Mouse (Mus musculus): ENCODE measurements around the gene Gzmb.
"Not testable (repeated sequence)": the region's sequence is repeated elsewhere in the genome, so short reads cannot be mapped to it uniquely, and the experiment has no call there.

The Gzmb gene

GRCm38 (mm10) chr14:56262153-56262552 is at the start of gene Gzmb:
TSS of gene Gzmb (minus strand) at chr14:56262260.
- no peak for DNase-seq (ENCODE audit: low spot score)

- DNase-seq (ENCODE audit: low spot score) = not testable (repeated sequence)
Measured at GRCm38 (mm10) chr14:56311801-56312200, 49.7 kb upstream of the Gzmb start.

- DNase-seq (ENCODE audit: low spot score) = no peak
Measured at GRCm38 (mm10) chr14:56310238-56310637, 48.2 kb upstream of the Gzmb start.

- peak; percentile 9 for DNase-seq (ENCODE audit: low spot score)
Measured at GRCm38 (mm10) chr14:56304149-56304548, 42.1 kb upstream of the Gzmb start.

GRCm38 (mm10) chr14:56303506-56304025 is 41.5 kb upstream of the Gzmb start:
- DNase-seq (ENCODE audit: low spot score) = no peak

GRCm38 (mm10) chr14:56302091-56302490 is 40.0 kb upstream of the Gzmb start:
- no peak for DNase-seq (ENCODE audit: low spot score)

- no peak for DNase-seq (ENCODE audit: low spot score)
Measured at GRCm38 (mm10) chr14:56296786-56297185, 34.7 kb upstream of the Gzmb start.

- DNase-seq (ENCODE audit: low spot score) = no peak
Measured at GRCm38 (mm10) chr14:56296106-56296505, 34.0 kb upstream of the Gzmb start.

- no peak for DNase-seq (ENCODE audit: low spot score)
Measured at GRCm38 (mm10) chr14:56293146-56293545, 31.1 kb upstream of the Gzmb start.

- DNase-seq (ENCODE audit: low spot score) = no peak
Measured at GRCm38 (mm10) chr14:56288651-56289050, 26.6 kb upstream of the Gzmb start.

- DNase-seq (ENCODE audit: low spot score) = no peak
Measured at GRCm38 (mm10) chr14:56287806-56288205, 25.7 kb upstream of the Gzmb start.

GRCm38 (mm10) chr14:56284356-56285325 is 22.6 kb upstream of the Gzmb start:
- DNase-seq (ENCODE audit: low spot score) = no peak

GRCm38 (mm10) chr14:56283816-56284215 is 21.8 kb upstream of the Gzmb start:
- no peak for DNase-seq (ENCODE audit: low spot score)

GRCm38 (mm10) chr14:56281090-56281489 is 19.0 kb upstream of the Gzmb start:
- DNase-seq (ENCODE audit: low spot score) = no peak

- DNase-seq (ENCODE audit: low spot score) = not testable (repeated sequence)
Measured at GRCm38 (mm10) chr14:56278691-56279090, 16.6 kb upstream of the Gzmb start.

- DNase-seq (ENCODE audit: low spot score) = not testable (repeated sequence)
Measured at GRCm38 (mm10) chr14:56276096-56276495, 14.0 kb upstream of the Gzmb start.

GRCm38 (mm10) chr14:56266109-56266508 is 4.0 kb upstream of the Gzmb start:
- no peak for DNase-seq (ENCODE audit: low spot score)

- DNase-seq (ENCODE audit: low spot score) = no peak
Measured at GRCm38 (mm10) chr14:56240409-56240808, 21.7 kb downstream of the Gzmb start.

- DNase-seq (ENCODE audit: low spot score) = no peak
Measured at GRCm38 (mm10) chr14:56234556-56234955, 27.5 kb downstream of the Gzmb start, which contains the start of gene Gzmc. TSS of gene Gzmc (minus strand) at chr14:56234656.

GRCm38 (mm10) chr14:56211317-56211716 is 50.7 kb downstream of the Gzmb start, which contains the start of gene Gzmf:
TSS of gene Gzmf (minus strand) at chr14:56211417.
- DNase-seq (ENCODE audit: low spot score) = no peak

All from yolk sac, embryonic 10.5 days (tissue).